In genomic region chr14:46372452-46372851, GRCm38 (mm10) we compare ENCODE assay signal across 24 mouse cellular contexts. TPM values are rescaled to one million over a fixed set of nuclear protein-coding genes. Genes with fewer than 3 reads are reported as not detected.
"Had no signal": no experiment of that assay in that cellular context is flagged by ENCODE, and none has a peak within 500 bp of the region (broad histone marks: within the 10 kb centered on the region; RNA-seq: fewer than 3 reads in every experiment).

No protein-coding gene starts in this region.

- H3K4me1 ChIP-seq: limb, embryonic 13.5 days; liver, embryonic 12.5 days; liver, embryonic 15.5 days; midbrain, embryonic 12.5 days had no signal

- H3K4me2 ChIP-seq: limb, embryonic 13.5 days; liver, embryonic 12.5 days; liver, embryonic 15.5 days; midbrain, embryonic 12.5 days had no signal

- DNase-seq: kidney, adult 2 months; kidney, postnatal 25 days; layer of hippocampus, adult 9-11 months; liver; lung, adult 18-20 months; thymus, adult 18-20 months; thymus, postnatal 14 days; thymus, postnatal 4 days had no signal

- H3K27ac ChIP-seq: kidney, postnatal 0 days; layer of hippocampus, adult 2 months; limb, embryonic 10.5 days; limb, embryonic 13.5 days; liver, embryonic 12.5 days; liver, embryonic 15.5 days; macrophage; midbrain, embryonic 12.5 days had no signal

- H3K9me3 ChIP-seq: limb, embryonic 10.5 days; limb, embryonic 13.5 days; liver, embryonic 12.5 days; liver, embryonic 15.5 days; midbrain, embryonic 12.5 days had no signal

- H3K4me3 ChIP-seq: layer of hippocampus, adult 2 months; limb, embryonic 10.5 days; limb, embryonic 13.5 days; liver, embryonic 12.5 days; liver, embryonic 15.5 days; midbrain, embryonic 12.5 days had no signal

- H3K36me3 ChIP-seq: limb, embryonic 10.5 days; limb, embryonic 13.5 days; liver, embryonic 12.5 days; liver, embryonic 15.5 days; midbrain, embryonic 12.5 days had no signal

- H3K27me3 ChIP-seq: limb, embryonic 13.5 days; liver, embryonic 12.5 days; liver, embryonic 15.5 days; midbrain, embryonic 12.5 days had no signal

- ATAC-seq: liver, embryonic 12.5 days had no signal

- H3K9ac ChIP-seq: limb, embryonic 13.5 days; liver, embryonic 12.5 days; liver, embryonic 15.5 days; midbrain, embryonic 12.5 days had no signal

RNA-seq across cellular contexts. Expression of gene Gm15217, which starts 6.8 kb away (rescaled TPM):
- polyA plus RNA-seq: kidney, embryonic 14.5 days; large intestine, adult 2 months; liver, embryonic 12.5 days; liver, embryonic 15.5 days; macrophage; midbrain, embryonic 12.5 days; midbrain, postnatal 0 days; neural tube, embryonic 11.5 days; neural tube, embryonic 14.5 days; small intestine, adult 2 months; spleen, adult 2 months; testis, adult 2 months had no signal

RNA-seq across cellular contexts. Expression of gene Bmp4, which starts 18.0 kb away (rescaled TPM):
- polyA plus RNA-seq: macrophage had no signal
